Mouse (Mus musculus) right cerebral cortex, adult 2 months (tissue): ENCODE measurements around the gene Lix1l.

ENCODE experiments used
- DNase-seq, 2 experiments: peaks; one replicate each; pipeline ENCODE4 v3.0.0; 2021 to 2022; ENCODE audit warnings: low spot score in 2 of 2

Lix1l gene

GRCm38 (mm10) chr3:96600639-96601250, at the start of gene Lix1l:
TSS of gene Lix1l (plus strand) at chr3:96601149.
- peak; percentile 94 to 95 for DNase-seq

DNA sequence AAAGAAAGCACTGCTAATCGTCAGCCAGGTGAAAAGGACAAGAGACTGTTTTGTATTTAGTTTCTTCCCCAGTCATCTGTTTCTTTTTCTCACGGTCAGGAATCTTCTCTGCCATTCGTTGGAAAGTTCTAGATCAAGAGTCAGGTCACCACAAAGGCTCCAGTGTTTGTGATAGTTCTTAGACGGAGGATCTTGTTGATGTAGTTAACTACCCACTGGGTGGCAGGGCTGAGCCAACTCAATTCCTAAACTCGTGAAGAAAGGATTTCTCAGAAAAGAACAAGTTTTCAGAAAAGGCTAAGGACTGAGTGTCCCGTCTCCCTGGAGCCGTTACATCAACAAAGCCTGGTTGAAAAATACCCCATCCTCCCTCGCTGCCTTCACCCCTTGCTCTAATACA, 49.7 kb upstream of the Lix1l start:
- peak; percentile 56 to 66 for DNase-seq

DNA sequence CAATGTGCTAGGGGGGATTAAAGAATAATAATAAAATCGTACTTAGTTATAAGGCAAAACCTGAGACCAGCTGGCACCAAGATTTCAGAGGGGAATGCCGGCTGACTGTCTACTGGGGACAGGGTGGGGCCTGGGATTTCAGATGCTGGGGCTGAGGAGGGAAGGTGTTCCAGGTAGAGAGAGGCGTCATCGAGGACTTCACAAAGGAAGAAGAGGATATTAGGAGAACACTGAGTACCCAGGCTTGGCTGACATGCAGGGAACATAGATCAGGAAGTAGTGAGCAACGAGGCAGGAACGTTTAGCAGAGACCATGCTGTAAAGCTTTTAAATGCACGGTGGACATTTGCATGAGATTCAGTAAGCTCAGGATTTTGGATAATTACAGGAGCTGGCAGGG, 49.1 kb upstream of the Lix1l start:
- no peak for DNase-seq

DNA sequence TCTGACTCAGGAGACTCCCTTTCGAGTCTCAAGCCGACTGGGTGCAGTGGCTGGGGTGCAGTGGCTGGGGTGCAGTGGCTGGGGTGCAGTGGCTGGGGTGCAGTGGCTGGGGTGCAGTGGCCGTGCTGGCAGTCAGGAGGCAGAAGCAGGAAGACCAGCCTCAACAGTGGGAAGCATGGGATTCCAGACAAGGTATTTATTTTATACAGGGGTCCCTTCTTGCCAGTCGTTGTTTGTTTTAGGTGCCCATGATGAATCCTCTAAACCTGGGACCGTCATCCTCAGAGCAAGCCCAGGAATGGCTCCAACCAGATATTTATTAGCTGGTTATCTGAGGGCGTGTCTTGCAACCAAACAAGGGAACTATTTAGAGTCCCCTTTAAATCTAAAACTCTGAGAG, 47.3 kb upstream of the Lix1l start:
- no peak for DNase-seq

DNA sequence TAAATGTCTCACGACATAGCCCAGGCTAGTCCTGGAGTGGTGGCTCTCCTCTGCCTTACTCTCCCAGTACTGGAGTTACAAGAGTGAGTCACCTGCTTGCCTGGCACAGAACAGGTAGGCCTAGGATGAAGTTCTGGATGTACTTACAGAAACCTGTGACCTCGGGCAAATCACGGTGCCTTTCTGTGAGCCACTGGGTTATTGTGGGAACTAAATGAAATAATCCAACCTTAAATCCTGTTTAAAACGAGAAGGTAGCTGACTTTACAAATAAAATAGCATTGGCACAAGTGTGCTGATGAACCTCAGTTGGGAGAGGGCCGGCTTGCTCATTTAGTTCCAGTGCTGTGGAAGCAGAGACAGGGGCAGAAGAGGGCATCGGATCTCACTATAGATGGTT, 46.7 kb upstream of the Lix1l start:
- no peak for DNase-seq

DNA sequence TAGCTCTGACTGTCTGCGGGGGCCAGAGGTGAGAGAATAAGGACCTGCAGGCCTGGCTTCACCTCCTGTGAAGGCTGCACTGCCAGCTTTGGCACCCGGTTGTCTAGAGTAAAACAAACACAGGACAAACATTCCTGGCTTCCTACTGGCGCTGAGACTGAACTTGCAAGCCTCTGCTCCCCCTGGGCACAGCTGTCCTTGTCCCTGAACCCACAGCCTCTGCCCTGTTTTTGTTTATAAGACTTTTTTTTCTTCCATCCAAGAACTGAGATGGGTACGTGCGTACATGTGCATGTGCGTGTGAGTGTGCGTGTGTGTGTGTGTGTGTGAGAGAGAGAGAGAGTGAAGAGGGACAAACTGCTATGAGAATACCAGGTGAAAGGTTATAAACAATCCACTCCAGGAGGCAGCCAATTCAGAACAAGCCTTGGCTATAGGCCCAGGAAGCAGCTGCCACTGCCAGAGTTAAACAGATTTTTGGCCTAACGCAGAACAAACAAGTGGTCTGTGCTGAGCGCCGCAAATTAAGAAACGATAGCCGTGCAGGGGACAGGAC, 45.8 kb upstream of the Lix1l start:
- DNase-seq, result no peak

- DNase-seq, result no peak
Observed at GRCm38 (mm10) chr3:96555999-96556614, 44.8 kb upstream of the Lix1l start.

DNA sequence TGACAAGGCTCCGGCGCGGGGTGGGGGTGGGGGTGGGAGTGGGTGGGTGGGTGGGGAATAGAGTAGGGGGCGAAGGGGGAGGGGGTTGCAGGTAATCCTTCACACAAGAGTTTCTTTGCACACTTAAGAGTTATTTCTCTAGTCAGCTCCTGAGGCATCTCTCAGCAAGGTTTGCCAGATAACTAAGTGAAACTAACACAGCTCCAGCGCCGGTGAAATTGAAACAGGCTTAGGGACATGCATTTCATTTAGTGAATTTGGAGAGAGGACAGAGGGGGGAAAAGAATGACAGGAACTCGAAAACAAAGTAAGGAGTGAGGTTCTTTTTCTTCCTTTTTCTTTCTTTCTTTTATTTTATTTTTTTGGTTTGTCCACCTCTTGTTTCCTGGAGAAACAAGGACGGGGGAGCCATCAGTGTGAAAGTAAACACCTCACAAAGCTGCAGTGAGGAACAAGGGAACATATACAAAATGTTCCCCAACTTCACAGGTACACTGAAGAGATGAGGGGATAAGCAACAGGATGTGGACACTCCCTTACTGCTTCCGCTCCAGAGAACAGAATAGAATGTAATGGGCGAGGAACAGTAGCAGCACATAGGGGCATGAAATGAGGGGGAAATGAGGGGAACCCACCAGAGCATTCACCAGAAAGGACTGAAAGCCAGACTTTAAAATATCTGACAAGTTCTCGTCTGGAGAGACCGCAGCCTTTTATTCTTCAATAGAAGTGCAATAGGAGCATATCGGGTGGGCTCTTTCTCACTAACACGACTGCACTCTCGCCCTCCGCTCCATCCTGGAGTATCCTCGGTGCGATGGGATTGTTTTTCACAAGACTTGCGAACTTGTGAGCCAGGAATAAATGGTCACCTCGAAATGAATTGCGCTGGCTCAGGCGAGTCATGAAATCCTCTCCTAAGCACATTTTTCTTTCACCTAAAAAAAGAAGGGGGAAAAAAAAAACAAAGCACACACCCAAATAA, 44.0 kb upstream of the Lix1l start:
- no peak for DNase-seq

DNA sequence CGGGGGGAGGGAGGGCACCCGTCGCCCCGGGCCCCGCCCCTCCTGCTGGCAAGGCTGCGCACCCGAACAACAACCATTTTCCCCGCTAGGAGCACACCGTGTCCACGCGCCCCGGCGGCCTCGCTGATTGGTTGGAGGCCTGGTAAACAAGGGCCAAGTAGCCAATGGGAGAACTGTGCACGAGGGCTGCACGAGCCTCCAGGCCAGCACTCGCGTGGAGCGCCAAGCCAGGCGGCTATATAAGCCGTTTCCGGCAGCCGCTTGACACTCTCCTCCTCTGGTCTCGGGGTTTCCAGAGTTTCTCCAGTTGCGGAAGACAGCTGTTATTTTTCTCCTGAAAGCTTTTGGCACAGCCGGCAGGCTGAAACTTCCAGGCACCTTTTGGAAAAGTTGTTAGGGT, 43.3 kb upstream of the Lix1l start, which contains the start of gene Txnip:
TSS of gene Txnip (plus strand) at position 264 of the 400 bp plus-strand sequence.
- peak; percentile 95 for DNase-seq

DNA sequence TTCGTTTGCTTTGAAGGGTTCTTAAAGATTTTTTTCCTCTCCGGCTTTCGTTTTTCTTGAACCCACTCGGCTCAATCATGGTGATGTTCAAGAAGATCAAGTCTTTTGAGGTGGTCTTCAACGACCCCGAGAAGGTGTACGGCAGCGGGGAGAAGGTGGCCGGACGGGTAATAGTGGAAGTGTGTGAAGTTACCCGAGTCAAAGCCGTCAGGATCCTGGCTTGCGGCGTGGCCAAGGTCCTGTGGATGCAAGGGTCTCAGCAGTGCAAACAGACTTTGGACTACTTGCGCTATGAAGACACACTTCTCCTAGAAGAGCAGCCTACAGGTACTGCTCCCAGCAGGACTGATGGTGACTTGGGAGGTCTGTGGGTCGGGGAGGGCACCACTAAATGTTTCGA, 42.8 kb upstream of the Lix1l start:
- no peak for DNase-seq

DNA sequence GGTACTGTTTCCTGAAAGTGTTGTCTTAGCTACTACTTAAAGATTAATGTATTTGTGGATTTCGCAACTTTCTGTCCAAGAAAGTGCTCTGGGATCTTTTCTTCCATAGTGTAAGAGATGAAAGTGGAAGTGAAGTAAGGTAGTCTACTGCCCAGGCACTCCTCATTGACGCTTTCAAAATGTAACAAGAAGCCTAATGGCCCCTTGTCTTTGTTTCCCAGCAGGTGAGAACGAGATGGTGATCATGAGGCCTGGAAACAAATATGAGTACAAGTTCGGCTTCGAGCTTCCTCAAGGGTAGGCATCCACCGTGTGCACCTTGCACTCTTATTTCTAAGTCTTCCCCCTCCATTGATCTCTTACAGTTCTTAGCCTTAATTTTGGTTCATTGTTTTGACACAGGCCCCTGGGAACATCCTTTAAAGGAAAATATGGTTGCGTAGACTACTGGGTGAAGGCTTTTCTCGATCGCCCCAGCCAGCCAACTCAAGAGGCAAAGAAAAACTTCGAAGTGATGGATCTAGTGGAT, 42.2 kb upstream of the Lix1l start:
- no peak for DNase-seq

GRCm38 (mm10) chr3:96559398-96559910, 41.5 kb upstream of the Lix1l start:
- DNase-seq, result no peak

DNA sequence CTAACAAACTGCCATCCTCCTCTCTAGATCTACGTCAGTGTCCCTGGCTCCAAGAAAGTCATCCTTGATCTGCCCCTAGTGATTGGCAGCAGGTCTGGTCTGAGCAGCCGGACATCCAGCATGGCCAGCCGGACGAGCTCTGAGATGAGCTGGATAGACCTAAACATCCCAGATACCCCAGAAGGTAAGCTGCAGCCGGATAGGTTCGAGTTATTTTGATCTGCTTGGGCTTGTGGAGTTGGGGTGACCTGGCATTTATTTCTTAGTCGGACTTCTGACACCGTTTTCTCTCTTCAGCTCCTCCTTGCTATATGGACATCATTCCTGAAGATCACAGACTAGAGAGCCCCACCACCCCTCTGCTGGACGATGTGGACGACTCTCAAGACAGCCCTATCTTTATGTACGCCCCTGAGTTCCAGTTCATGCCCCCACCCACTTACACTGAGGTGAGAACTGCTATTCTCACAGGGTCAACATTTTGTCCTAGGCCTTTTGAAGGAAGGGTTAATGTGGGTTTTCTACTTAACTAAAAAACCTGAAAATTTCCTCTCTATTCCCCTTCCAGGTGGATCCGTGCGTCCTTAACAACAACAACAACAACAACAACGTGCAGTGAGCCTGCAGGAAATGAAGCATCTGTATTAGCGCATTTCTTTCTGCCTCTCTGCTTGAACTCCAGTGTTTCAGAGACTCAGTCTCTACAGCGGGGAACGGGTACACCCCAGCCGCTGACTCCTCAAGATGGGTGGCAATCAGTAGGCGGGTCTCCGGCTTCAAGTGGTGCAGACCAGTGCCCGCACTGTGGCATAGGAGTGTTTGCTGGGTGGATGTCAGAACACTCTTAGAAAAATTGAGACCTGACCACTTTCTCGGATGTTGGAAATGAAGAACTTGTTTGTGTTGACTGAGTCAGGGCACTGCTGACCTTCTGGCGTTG, 40.8 kb upstream of the Lix1l start:
- no peak for DNase-seq

DNA sequence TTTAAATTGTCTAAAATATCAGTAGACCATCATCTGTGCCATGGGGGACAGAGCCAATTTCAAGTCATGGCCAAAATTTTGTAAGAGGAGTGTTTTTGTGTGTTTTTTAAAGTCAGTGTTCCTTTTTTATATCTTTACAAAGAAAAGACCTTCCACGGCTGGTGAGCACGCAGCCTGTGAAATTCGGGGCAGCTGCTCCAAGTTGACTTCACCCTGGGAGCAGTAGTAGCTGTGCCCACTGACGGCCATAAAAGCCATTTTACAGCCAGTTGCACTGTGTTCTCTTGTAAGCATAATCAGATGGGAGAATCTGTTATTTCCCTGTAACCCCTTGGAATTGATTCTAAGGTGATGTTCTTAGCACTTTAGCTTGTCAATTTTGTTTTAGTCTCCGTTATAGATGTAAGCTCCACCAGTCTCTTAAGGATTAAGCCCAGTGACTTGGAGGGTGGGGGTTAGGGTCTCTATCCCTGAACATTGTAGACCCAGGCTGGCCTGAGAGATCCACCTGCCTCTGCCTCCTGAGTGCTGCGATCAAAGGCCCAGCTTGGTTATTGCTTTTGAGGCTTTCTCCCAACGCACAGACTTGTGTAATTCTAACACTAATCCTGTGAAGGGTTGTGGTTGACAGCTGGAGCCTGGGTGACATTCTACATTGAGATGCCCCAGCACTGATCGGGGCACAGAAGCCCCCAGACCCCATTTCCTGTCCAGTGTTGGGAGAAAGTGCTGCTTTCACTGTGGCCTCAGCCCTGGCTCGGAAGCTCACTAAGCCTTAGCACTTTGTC, 39.9 kb upstream of the Lix1l start:
- no peak for DNase-seq

DNA sequence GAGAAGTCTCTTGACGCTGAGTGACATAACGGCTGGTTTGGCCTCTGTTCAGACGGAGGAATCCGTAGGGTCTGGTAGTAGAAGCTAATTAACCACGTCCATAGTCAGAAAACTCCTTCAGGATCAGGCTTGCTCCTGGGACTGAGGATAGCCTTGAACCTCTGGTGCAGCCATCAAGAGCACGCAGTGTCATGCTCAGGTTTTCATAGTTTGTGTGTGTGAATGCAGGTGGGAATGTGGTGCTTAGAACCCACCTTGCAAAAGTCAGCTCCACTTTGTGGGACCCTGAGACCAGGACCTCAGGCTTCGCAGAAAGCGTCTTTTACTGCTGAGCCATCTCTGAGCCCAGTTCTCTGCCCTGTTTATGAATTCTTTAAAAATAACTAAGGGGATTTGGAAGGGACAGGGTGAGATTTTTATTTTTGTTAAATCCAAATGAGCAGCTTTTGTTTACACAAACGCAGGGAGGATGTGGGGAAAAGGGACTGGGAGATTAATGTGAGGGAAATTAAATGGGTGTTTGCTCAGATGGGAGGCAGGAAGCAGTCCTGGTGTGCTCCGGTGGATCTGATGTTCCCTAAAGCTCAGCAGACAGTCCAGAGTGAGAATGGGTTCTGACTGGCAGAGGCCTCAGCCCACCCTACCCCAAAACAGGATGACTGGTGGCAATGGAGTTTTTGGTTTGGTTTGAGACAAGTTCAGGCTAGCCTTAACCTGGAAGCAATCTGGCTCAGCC, 38.8 kb upstream of the Lix1l start:
- no peak for DNase-seq

GRCm38 (mm10) chr3:96563267-96563666, 37.7 kb upstream of the Lix1l start:
- no peak for DNase-seq

- no peak for DNase-seq
Observed at GRCm38 (mm10) chr3:96563911-96564632, 36.9 kb upstream of the Lix1l start.

DNA sequence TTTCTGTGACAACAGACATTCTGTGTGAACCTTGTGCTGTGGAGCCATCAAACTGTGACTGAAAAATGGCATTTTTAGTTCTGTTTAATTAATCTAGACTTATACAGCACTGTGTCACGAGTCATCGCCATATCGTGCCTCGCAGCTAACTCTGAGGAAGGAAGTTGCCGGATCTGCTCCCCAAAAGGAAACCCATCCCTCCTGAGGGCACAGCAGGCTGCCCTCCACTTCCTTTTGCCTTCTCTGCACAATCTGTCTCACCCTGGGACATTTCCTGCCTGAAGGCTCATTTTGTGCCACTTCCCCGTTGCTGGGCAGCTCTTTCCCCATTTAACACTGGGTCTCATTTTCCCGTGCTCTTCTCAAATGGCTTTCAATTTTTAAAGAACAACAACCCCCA, 36.3 kb upstream of the Lix1l start:
- DNase-seq, result no peak
